Mouse (Mus musculus): ENCODE measurements at regions not wholly inside any gene's neighbourhood (a gene's known extent, or its start where the extent isn't known, plus 50 kb on each side); places are given as distances from the start of the nearest gene placed in this dataset.
A peak's percentile ranks its signal among the peaks of the same experiment; 100 is the strongest.

DNA sequence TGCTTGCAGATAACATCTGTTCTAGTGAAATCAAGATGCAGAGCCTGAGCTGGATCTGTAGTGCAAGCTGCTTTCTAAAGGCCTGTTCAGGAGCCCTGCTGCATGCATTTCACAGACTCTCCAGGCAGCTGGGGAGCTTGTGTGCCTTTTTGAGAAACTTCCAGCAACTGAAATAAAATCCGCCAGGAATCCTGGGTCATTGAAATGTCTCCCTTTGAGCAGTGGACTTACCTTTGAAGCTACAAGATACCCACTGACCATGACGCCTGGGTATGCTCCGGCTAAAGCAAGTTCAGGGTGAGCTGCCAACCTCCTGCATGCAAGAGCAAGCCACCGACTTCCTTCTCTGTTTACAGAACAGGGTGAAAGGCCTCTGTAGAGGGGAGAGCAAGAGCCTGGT lies 278.7 kb downstream of the Cenpw start:
- DNase-seq: no peak

DNA sequence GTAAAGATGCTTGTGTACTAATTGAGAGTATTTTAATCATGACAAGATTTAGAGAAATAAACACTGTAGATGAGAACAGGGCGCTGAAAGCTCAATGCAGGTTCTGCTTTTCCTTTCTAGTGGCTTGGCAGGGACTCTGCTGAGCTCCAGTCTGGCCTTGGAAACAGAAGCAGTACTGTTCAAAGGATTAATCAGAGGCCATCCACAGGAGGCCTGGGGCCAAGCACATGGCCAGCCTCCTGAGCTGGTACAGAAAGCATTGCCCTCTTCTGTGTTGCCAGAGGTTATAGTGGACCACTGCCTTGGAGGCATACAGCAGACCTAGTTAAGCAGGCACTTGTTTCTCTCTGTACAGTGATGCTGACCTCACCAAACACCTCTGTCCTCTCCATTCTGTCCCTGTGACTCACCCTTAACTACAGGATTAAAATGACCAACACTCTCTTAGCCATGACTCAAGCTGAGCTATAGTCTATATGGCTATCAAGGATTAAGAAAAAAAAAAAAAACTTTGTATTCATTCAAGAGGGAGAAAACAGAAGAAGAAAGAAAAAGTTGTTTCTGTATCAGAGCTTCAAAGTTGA lies 302.5 kb downstream of the Cenpw start:
- peak in 1 of 2 experiments; percentile 3 for DNase-seq

DNA sequence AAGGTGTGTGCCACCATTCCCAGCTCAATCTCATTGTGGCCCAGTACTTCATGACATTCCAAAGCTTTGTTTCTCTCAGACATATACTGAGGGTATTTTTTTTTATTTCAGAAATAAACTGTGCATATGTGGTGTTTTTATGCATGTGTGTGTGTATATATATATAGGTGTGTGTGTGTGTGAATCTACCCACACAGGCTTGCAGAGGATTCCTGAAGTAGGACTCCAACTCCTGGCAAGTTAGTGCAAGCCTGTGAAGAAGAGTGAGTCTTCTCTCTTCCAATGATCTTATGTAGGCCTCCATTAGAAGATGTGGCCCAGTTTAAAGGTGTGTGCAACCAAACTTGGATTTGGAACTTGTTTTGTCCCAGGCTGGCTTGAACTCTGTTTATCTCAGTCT lies 328.9 kb upstream of the Rspo3 start:
- DNase-seq: no peak

DNA sequence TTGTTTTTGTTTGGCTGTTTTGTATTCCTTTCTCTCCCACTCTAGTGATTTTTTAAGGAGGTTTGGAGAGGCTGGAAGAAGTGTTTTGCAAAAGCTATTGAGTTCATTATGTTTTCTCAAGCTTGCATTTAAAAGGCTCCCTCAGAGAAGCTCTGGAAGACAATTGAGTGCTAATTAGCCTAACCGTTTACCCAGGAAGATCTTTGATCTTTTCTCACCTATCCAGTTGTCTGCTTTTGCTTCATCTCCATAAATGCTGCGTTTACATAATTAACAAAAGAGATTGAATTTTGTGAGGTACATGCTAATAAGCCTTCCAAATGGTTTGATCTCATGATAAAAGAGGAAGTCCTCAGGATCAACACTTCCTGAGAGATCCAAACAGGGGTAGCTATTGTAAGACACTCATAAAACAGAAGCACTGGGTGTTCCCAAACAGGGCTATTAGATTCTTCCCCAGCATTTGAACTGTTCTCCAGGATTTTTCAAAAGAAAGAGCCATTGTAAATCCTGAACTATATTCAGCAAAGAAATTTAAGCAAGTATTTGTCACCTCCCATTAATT lies 320.2 kb upstream of the Rspo3 start:
- no peak for DNase-seq

DNA sequence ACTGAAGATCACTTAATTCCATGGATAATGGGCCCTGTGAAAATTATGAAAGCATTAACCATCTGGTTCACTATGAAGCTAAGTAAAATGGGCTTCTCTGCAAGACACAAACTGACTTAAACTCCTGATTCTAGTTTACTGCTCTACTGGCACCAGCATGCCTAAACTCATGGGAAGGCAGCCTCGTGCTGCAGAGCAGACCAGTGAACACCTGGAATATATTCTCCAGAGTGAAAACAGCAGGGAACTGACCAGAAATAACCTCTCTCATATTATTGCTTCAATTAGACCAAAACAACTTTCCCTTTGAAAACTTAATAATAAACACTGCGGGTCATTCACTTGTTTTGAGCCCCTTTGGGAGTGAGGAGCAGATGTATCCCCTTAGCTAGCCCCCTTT lies 316.8 kb upstream of the Rspo3 start:
- DNase-seq: no peak

DNA sequence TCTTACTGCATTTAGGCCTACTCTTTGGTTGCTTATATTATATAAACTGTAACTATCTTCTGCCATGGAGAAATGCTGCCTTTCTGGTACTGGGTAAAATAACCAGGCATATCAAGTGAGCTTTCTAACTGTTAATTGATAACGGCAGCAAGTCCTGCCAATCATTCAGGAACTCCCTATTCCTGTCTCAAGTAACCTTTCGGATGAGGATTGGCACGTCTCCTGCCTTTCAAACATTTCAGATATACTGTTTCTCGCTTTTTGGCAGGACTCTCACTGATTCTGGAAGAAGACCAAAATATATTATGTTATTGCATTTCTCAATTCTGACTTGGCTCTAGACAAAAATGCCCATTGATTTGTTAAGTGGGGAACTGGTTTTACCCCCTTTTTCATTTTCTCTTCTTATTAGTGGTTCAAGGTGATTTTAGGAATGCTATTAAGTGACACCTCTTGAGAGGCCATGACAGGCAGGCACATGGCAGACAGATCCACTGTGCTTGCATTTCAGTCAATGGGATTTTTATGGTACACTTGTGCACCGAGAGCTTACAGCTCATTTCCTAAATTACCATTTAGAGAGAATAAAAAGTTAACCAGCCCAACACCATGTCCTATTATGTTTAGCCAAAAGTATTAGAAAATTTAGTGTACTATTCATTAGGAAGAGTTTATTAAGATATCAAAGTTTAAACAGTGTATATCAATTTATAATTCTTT lies 289.4 kb upstream of the Rspo3 start:
- no peak for DNase-seq

DNA sequence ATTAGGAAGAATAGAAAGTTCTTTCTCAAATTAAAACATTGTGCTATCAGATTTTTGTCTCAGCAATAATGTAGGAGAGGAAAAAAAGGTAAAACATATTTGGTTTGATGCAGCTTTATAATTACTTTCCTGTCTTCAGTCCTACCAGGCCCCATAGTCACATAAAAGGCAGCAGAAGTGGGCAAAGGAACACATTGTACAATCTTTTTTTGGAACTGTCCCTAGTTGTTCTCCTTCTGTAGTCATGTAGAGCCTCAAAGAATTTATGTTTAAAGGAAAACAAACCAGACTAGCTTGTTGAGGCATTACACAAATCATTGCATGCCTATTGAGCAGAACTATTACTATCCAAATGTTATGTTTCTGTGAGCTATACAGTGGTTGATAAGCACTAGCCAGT lies 288.7 kb upstream of the Rspo3 start:
- no peak for DNase-seq

DNA sequence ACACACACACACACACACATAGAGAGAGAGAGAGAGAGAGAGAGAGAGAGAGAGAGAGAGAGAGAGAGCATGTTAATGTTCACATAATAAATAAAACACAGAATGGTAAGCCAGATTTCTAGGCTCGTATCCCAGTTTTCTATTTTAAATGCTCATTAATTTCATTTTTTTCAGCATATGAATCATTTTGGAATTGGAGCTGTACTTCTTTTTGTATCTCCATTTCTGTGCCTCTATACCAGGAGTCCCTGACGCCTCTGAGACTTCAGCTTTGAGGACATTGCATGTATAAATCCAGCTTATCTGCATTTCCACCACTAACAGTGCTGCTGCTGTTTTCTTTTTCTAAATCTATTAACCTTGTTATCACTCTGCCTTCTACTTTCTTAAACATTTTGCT lies 287.5 kb upstream of the Rspo3 start:
- DNase-seq: no peak

DNA sequence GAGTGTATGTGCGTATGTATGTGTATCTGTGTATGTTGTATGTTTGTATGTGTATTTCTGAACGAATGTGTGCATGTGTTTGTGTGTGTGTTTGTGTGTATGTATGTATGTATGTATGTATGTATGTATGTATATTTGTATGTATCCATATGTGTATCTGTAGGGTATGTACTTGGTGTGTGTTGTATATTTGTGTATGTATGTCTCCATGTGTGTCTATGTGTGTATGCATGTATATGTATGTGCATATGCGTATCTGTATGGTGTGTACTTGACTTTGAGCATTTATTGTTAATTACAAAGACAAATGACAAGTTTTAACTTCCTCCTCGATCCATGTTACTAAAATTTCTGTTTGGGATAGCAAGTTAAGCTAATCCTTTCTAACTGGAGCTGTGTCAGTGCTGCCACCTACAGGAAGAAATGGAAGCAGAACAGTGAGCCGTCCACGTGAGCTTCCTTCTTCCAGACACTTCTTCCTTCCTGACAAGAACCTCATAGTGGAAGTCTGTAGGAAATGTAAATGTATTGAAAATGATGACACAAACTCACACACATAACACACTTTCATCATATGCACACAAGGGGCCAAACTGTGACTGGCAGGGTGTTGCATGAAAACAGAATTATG lies 268.4 kb upstream of the Rspo3 start:
- peak; percentile 44 to 62 for DNase-seq

DNA sequence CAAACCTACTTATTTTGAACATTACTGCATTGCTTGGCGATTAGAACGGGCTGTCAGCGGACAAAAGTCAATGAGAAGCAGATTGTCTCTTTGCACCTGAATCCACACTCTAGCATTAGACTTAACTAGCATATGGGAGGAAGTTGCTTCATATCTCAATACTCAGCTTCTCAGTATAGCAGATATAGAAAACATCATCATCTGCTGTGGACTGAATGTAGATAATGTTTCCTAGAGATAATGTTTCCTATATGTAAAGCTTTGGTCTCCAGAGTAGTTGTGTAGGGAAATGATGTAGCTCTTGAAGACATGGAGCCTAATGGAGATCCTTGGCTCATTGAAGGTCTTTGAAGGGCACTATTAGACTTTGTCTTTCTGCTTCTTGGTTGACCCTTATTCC lies 267.0 kb upstream of the Rspo3 start:
- DNase-seq: no peak

DNA sequence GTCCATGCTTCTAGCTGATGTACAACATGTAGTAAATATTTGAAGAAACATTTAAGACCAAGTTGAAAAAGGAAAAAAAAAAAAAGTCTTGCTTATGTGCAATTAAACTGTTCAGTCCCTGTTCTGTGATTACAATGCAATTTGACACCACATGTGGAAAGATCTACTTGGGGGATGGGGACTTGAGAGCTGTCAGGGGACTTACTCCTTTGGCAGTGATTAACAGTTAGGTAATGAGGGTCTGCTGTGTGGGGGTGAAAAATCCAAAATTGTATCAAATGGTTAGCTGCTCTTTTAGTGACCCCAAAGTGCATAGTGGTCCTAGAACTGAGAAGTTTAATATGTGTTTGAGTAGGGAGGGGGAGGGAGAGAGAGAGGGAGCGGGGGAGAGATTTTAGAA lies 259.0 kb upstream of the Rspo3 start:
- DNase-seq: no peak

DNA sequence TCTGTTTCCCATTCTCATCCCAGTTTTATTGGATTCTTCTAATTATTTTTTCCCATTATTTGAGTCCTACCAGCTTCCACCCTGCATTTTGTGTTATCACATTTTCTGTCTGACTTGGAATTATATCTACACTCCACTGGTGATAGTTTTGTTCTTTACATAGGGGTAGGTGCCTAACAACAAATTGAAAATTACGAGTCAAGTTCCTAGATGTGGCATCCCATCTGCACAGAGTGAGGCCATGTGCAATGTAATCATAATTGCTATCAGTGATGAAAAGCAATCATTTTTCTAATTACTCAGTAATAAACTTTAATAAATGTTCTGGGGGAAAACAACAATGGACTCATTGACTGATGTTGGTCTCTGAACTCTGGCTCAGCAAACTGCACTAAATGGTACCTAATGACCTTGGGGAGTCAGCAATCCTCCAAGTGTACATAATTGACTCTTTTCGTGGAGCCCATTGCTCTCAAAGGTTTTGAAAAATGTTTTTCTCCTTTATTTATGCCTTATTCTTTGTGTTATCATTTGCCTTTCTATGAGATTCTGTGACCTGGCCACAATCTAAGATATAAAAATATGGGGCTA lies 250.6 kb upstream of the Rspo3 start:
- DNase-seq: no peak

DNA sequence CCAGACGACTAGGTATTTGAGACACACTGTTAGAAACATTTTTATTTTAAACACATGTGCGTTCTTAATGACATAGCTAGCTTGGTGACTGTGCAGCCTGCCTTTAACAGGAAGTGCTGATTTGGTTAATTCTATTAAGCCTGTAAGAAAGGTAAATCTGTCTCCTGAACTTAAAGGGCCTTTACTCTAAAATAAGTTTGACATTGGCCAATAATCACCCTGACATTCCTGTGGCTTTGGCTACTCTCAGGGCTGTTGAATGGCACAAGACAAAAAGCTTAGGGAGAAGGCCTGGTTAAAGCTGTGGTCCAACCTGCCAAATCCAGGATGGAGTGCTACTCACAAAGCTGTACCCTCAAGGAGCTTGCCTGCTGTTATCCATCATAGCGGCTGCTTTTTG lies 201.0 kb upstream of the Rspo3 start:
- no peak for DNase-seq

DNA sequence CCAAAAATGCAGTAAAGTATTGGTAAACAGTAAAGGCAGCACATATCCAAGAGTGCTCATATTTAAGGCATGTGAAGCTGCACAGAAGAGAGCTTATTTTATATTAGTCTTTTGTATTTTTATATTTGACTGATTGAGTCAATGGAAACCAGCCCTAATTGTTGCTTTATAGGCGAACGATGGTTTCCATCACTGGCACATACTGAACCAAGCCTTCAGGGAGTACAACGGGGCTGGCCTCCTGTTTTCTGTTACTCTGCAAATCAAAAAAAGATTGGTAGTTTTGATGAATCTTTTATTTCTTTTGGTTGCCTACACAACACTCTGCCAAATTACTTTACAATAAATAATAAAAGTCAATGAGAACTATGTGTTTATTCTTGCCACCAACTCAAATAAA lies 189.7 kb upstream of the Rspo3 start:
- no peak for DNase-seq

DNA sequence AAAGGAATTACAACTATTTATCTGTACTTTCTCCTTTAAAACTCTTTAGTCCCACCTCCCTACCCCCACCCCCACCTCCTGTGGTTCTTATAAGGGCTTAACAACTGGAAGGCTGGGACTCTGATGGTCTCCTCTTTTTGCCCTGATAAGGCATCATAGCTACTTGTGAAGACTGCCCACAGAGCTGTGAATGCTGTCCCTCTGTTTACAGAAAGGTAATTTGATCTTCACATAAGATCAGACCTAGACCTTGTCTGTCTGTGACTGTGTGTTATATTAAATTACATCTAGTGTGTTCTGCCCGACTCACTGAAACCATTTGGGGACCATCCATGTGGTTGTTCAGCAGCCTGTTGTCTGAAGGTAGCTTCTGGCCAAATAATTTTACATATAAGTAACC lies 175.3 kb upstream of the Rspo3 start:
- no peak for DNase-seq

DNA sequence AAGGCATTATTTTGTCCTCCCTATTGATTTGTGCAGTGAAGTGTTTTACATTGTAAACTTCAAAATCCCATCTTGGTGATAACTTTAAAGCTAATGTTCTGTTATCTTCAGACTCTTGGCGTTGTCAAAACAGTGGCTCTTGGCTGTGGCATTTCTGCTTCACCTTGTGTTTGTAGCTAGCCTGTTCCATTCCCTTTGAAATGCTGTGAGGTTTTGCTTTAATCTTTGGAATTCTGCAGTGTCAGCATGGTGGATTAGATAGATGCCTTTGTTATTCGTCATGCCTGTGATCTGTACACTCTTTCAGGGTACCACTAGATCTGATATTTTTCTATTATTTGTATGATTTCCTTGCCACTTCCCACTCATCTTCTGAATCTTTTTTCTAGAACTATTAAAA lies 173.0 kb upstream of the Rspo3 start:
- no peak for DNase-seq

DNA sequence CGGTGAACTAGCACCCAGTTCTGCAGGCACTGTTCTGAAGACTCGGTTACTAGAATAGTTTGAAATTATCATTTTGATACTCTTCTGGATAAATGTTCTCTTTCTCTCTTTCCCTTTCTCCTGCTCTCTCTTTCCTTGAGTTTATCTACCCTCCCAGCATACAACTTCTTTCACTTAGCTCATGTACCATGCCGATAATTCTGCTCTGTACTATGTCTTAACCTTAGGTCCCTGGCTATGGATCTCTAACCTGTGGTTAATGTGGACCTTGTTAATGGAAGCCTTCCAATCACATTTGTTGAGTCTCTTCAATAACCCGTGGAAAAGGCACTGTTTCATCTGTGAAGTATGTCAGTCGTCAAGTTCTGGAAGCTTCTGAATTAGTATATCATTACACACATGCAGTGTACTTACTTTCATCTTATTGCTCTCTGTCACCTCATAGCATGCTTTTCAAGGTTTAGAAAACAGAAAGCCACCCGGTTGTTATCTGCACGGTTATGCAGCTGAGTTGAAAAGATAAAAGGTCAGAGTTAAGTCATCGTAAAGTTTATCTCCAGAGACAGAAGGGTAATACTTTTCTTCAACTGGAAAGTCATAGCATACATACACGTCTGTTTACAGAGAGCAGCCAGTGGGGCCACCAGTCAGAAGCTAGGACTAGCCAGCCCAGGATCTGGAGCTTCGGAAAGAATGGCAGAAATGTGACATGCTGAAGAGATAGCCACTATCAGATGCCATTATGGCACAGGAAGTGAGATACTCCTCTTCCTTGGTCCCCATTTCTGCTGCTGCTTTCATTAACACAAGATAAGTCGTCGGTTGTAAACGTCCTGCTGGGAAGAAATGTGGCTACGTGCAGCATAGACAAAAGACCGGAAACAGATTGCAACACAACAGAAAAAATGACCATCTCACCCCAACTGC lies 157.6 kb upstream of the Rspo3 start:
- DNase-seq: no peak

DNA sequence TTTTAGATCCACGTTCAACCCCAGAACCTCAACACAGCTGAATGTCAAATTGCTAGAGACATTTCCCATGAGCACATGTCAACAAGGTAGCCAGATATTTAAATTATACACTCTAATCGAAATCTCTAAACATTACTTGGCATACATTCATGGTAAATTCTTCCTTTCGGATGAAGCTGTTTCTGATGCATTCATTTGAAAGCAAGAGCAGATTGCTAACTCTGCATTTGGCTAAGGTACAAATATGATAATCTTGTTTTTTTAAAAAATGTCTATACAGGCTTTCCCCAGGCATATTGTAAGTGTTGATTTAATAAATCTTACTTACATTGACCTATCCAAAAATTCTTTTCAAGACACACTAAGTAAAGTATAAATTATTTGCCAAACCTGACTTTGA lies 153.9 kb upstream of the Rspo3 start:
- DNase-seq: no peak

DNA sequence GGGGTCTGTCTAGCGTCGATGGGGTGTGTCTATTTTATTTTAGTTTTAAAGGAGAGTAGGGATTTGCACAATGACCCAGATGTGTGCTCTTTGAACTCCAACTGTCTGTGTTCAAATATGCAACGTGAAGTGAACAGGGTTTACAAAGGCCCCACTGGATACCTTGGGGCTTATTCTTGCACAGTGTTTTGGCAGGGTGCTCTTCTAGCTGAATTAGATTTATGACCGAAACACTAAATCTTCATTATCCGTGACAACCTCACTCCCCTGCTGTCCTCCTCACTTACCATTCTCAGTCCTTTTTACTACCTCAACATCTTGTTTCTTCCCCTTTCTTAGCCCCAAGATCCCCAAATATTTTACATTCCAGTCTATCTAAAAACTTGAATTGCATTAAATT lies 151.3 kb upstream of the Rspo3 start:
- no peak for DNase-seq

DNA sequence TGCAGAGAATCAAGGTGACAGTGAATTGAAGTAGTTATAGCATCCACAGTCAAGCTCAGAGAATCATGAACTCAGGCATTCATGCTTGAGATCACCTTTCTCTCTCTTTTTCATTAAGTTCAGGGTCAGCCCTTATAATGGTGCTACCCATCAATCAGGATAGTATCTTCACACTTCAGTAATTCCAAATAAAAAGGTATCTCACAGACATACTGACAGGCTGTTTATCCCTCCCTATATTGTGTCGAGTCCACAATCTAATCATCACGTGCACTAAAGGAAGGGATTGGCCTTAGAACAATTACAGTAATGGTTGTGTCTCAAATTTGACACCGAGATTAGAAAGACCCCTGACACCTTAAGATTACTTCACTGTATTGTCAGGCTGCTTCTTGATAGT lies 138.7 kb upstream of the Rspo3 start:
- no peak for DNase-seq

DNA sequence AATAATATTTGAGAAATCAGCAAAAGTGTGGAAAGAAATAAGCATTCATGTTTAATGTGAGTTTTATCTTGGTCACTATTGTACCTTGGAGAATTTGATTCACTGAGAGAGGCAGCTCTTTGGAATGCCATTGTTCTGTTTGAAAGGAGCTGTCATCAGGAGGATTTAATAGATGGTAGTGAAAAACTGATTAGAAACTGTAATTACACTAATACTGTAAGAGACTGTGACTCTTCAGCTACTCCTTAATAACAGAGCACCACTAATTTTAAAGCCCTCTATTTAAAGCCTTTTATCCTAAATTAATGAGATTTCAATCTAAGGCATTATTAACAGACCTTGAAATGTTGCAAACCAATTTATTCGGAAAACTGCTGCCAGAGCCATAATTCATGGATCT lies 126.1 kb upstream of the Rspo3 start:
- DNase-seq: no peak

DNA sequence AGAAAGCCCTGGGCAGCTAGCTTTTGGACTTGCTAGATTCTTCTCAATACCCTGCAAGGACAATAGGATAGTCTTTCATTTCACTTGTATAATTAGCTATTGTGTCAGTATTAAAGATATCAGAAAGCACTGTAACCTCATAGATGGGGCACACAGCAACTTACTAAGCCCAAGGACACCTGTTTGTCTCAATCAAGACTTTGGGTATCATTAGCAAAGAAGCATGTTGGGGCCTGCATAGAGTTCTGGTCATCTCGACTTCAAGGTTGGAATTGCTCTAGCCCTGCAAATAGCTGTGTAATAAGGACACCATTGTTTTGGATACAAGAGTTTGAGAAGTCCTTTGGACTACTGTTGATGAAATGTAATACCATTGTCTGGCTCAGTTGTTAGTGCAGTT lies 104.6 kb upstream of the Rspo3 start:
- no peak for DNase-seq

DNA sequence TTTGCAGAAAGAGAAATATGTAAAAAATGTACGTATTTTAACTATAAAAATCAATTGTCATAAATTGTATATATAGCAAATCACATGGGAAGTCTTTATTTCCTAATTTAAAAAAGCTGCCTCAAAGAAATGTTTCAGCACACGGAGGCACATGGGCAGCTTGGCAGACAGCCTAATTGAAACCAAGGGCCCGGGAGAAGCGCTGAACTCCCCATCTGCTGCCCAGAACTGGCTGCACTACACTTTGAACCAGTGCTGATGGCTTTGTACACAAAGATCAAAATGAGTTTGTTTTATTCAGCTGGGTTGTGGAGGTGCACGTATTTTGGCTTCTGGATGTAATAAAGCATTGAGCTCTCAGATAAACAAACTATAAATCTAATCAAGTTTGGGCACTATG lies 100.2 kb upstream of the Rspo3 start:
- DNase-seq: peak; percentile 48 to 72
